Mouse (Mus musculus): Measurements from ENCODE around the gene Por. TPM values are rescaled to one million over a fixed set of nuclear protein-coding genes. Genes with fewer than 3 reads are reported as not detected.

The Por gene
- total RNA-seq, 1 experiment = 125 TPM

- H3K4me1 ChIP-seq (ENCODE audit: control insufficient read depth in 2 of 2, insufficient read depth in 2 of 2, low read length in 2 of 2, poor library complexity in 1 of 2) = peaks cover 16 to 27% of the 10 kb centered on the region in 2 experiments
- H3K9me3 ChIP-seq (ENCODE audit: control insufficient read depth, insufficient read depth, low read depth, low read length) = no peaks in the 10 kb centered on the region
- peaks cover 16% of the 10 kb centered on the region; the same call in 1 of the 2 replicates for H3K36me3 ChIP-seq (ENCODE audit: control insufficient read depth, insufficient read depth, low read length, poor library complexity, severe bottlenecking)
- TF ChIP-seq ZNF384 (IDR thresholded peaks at IDR 0.05; ENCODE audit: low read depth, low read length) = no peak
- no peak for TF ChIP-seq HCFC1 (IDR thresholded peaks at IDR 0.05; ENCODE audit: borderline replicate concordance, insufficient read depth, low read length)
- TF ChIP-seq MAFK (IDR thresholded peaks at IDR 0.05; ENCODE audit: insufficient read depth, low read depth, low read length) = no peak
- no peak for TF ChIP-seq CHD2 (IDR thresholded peaks at IDR 0.05; ENCODE audit: low read depth, low read length)
- no peak for TF ChIP-seq ZC3H11A (IDR thresholded peaks at IDR 0.05; ENCODE audit: borderline replicate concordance, low read depth, low read length)
- no peak for DNase-seq (ENCODE audit: low read depth, low spot score)
- no peak overlapping the region for H3K9ac ChIP-seq (ENCODE audit: insufficient read depth, low read depth, low read length, poor library complexity, severe bottlenecking)
- H3K4me3 ChIP-seq (ENCODE audit: insufficient read depth in 1 of 2, low read depth in 1 of 2, low read length in 2 of 2, poor library complexity in 1 of 2, severe bottlenecking in 1 of 2) = peak overlapping the region in 1 of 2 experiments; percentile 27; a peak in 1 of 4 replicates
- in situ Hi-C loops (cut with MboI; ENCODE audit: low sequenced_read_pairs in 2 of 2, unreplicated experiment in 2 of 2) = no loop called here
- H3K27ac ChIP-seq (ENCODE audit: insufficient read depth, low read depth, low read length, poor library complexity, severe bottlenecking) = peak overlapping the region; percentile 81
These were observed 26.9 kb upstream of the Por start for GRCm38 (mm10) chr5:135642686-135643551.

- TF ChIP-seq ZNF384 (IDR thresholded peaks at IDR 0.05; ENCODE audit: low read depth, low read length) (no peak), MAFK (IDR thresholded peaks at IDR 0.05; ENCODE audit: insufficient read depth, low read depth, low read length) (peak; percentile 95), HCFC1 (IDR thresholded peaks at IDR 0.05; ENCODE audit: borderline replicate concordance, insufficient read depth, low read length) (no peak), ZC3H11A (IDR thresholded peaks at IDR 0.05; ENCODE audit: borderline replicate concordance, low read depth, low read length) (no peak), CHD2 (IDR thresholded peaks at IDR 0.05; ENCODE audit: low read depth, low read length) (0 out of 2 replicates have a peak, but pooled peaks have one; percentile 47)
- in situ Hi-C loops (cut with MboI; ENCODE audit: low sequenced_read_pairs in 2 of 2, unreplicated experiment in 2 of 2) = no loop called here
- Histone ChIP-seq H3K9ac (ENCODE audit: insufficient read depth, low read depth, low read length, poor library complexity, severe bottlenecking) (no peak overlapping the region), H3K9me3 (ENCODE audit: control insufficient read depth, insufficient read depth, low read depth, low read length) (no peaks in the 10 kb centered on the region), H3K27ac (ENCODE audit: insufficient read depth, low read depth, low read length, poor library complexity, severe bottlenecking) (peak overlapping the region; percentile 1; the same call in 1 of the 2 replicates), H3K4me1 (ENCODE audit: control insufficient read depth in 2 of 2, insufficient read depth in 2 of 2, low read length in 2 of 2, poor library complexity in 1 of 2) (peaks cover 16 to 28% of the 10 kb centered on the region in 2 experiments), H3K36me3 (ENCODE audit: control insufficient read depth, insufficient read depth, low read length, poor library complexity, severe bottlenecking) (peaks cover 14% of the 10 kb centered on the region; the same call in 1 of the 2 replicates), H3K4me3 (ENCODE audit: insufficient read depth in 1 of 2, low read depth in 1 of 2, low read length in 2 of 2, poor library complexity in 1 of 2, severe bottlenecking in 1 of 2) (no peak overlapping the region)
- DNase-seq (ENCODE audit: low read depth, low spot score) = no peak
These were observed 26.3 kb upstream of the Por start for GRCm38 (mm10) chr5:135643552-135643842.

DNA sequence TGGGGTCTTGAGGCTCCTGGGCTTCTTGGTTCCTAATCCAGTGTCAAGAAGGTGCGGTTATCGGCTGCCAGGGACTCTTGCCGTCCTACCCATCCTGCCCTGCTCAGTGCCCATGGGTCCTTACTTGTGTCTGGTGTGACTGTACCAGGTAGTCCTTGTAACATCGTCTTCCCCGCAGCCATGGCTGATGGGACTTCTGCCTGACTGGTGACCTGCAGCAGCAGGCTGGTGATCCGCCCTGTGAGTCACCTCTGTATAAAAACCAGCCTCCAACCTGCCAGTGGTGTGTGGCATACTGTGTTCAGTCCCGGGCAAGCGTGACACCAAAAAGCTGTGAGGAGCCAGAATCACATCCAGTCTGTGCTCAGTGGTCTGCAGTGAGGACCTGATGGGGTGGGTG lies 26.0 kb upstream of the Por start:
- Histone ChIP-seq H3K36me3 (ENCODE audit: control insufficient read depth, insufficient read depth, low read length, poor library complexity, severe bottlenecking) (peaks cover 14% of the 10 kb centered on the region; the same call in 1 of the 2 replicates), H3K4me3 (ENCODE audit: insufficient read depth in 1 of 2, low read depth in 1 of 2, low read length in 2 of 2, poor library complexity in 1 of 2, severe bottlenecking in 1 of 2) (no peak overlapping the region), H3K4me1 (ENCODE audit: control insufficient read depth in 2 of 2, insufficient read depth in 2 of 2, low read length in 2 of 2, poor library complexity in 1 of 2) (peaks cover 16 to 31% of the 10 kb centered on the region in 2 experiments), H3K9ac (ENCODE audit: insufficient read depth, low read depth, low read length, poor library complexity, severe bottlenecking) (0 out of 2 replicates have a peak overlapping the region, but pooled peaks have one; percentile 0), H3K9me3 (ENCODE audit: control insufficient read depth, insufficient read depth, low read depth, low read length) (no peaks in the 10 kb centered on the region), H3K27ac (ENCODE audit: insufficient read depth, low read depth, low read length, poor library complexity, severe bottlenecking) (peak overlapping the region; percentile 1; the same call in 1 of the 2 replicates)
- in situ Hi-C loops (cut with MboI; ENCODE audit: low sequenced_read_pairs in 2 of 2, unreplicated experiment in 2 of 2) = no loop called here
- no peak for TF ChIP-seq CHD2 (IDR thresholded peaks at IDR 0.05; ENCODE audit: low read depth, low read length)
- no peak for DNase-seq (ENCODE audit: low read depth, low spot score)

GRCm38 (mm10) chr5:135645330-135645729 lies 24.5 kb upstream of the Por start:
- H3K4me1 ChIP-seq (ENCODE audit: control insufficient read depth in 2 of 2, insufficient read depth in 2 of 2, low read length in 2 of 2, poor library complexity in 1 of 2) = peaks cover 16 to 27% of the 10 kb centered on the region in 2 experiments
- H3K4me3 ChIP-seq (ENCODE audit: insufficient read depth in 1 of 2, low read depth in 1 of 2, low read length in 2 of 2, poor library complexity in 1 of 2, severe bottlenecking in 1 of 2) = no peak overlapping the region
- peaks cover 5% of the 10 kb centered on the region; the same call in 1 of the 2 replicates for H3K36me3 ChIP-seq (ENCODE audit: control insufficient read depth, insufficient read depth, low read length, poor library complexity, severe bottlenecking)
- H3K9ac ChIP-seq (ENCODE audit: insufficient read depth, low read depth, low read length, poor library complexity, severe bottlenecking) = no peak overlapping the region
- no peak for TF ChIP-seq CHD2 (IDR thresholded peaks at IDR 0.05; ENCODE audit: low read depth, low read length)
- no peak for TF ChIP-seq HCFC1 (IDR thresholded peaks at IDR 0.05; ENCODE audit: borderline replicate concordance, insufficient read depth, low read length)
- no peak for TF ChIP-seq MAFK (IDR thresholded peaks at IDR 0.05; ENCODE audit: insufficient read depth, low read depth, low read length)
- no peak for TF ChIP-seq ZC3H11A (IDR thresholded peaks at IDR 0.05; ENCODE audit: borderline replicate concordance, low read depth, low read length)
- no peak for TF ChIP-seq ZNF384 (IDR thresholded peaks at IDR 0.05; ENCODE audit: low read depth, low read length)
- DNase-seq (ENCODE audit: low read depth, low spot score) = no peak
- H3K9me3 ChIP-seq (ENCODE audit: control insufficient read depth, insufficient read depth, low read depth, low read length) = no peaks in the 10 kb centered on the region
- no peak overlapping the region for H3K27ac ChIP-seq (ENCODE audit: insufficient read depth, low read depth, low read length, poor library complexity, severe bottlenecking)
- in situ Hi-C loops (cut with MboI; ENCODE audit: low sequenced_read_pairs in 2 of 2, unreplicated experiment in 2 of 2) = no loop called here
